Mouse (Mus musculus) small intestine, adult 2 months (tissue): ENCODE measurements around the gene Olfr656.

ENCODE experiments used
- CTCF ChIP-seq: fragments of 200-500 bp; IDR thresholded peaks from 2 replicates; pipeline ENCODE4 v1.5.1; 2012; ENCODE audit warnings: low read depth, mild to moderate bottlenecking, control low read depth, inconsistent platforms, low read length, moderate library complexity, mixed read lengths; ENCODE audit not compliant: insufficient replicate concordance, insufficient read length; ENCODE audit errors: extremely low read depth
- POLR2A ChIP-seq: fragments of 200-500 bp; IDR thresholded peaks from 2 replicates; pipeline ENCODE4 v1.6.1; 2012; ENCODE audit warnings: low read depth, mild to moderate bottlenecking, control low read depth, inconsistent platforms, low read length, moderate library complexity

DNA sequence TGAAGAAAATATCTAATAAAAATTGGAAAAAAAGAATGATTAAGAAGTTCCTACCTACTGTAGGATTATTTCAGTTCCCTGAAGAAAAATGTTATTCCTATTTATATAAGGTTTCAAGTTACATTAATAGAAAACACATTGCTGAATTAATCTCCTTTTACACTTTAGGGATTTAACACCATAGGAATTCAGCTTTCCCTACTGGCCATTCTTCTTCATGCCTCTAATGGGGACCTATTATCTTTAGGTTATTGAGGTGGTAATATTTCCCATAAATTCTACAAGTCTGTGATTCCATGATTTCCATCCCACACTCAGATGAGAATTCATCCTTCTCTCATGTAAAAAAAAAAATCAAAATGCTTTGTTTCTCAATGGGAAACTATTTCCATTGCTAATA lies 10.7 kb downstream of the Olfr656 start, which contains the start of gene Olfr657:
- TF ChIP-seq CTCF: no peak
- no peak for TF ChIP-seq POLR2A
